Mouse (Mus musculus): ENCODE results near the gene Gm4312. TPM values are rescaled to one million over a fixed set of nuclear protein-coding genes. Genes with fewer than 3 reads are reported as not detected.

Gene Gm4312
- not detected in 2 replicates for polyA plus RNA-seq (2012; rRNA removed)

DNA sequence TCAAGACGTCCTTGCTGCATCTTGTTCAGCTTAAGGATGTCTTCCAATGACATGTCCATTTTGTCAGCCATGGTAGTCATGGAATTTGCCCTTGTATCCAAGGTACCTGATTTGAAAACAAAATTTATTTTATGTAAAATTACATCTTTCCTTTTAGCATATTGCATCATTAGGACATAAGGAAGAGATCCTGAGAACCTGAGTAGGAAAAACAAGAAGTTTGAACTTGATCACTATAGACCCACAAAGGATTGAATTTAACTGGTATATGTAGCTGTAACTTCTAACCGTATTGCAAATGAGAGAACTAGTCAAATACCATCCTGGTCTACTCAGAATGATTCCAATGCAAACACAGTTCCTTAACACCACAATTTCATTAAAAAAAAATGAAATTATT is at the start of gene Gm4312:
Gene Gm4312 (minus strand): TSS at position 101 of the 400 bp plus-strand sequence.

DNA sequence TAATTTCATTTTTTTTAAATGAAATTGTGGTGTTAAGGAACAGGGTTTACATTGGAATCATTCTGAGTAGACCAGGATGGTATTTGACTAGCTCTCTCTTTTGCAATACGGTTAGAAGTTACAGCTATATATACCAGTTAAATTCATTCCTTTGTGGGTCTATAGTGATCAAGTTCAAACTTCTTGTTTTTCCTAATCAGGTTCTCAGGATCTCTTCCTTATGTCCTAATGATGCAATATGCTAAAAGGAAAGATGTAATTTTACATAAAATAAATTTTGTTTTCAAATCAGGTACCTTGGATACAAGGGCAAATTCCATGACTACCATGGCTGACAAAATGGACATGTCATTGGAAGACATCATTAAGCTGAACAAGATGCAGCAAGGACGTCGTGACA is 21.3 kb downstream of the Gm4312 start, which contains the start of gene Gm4307:
Gene Gm4307 (plus strand): TSS at position 301 of the 400 bp plus-strand sequence.

DNA sequence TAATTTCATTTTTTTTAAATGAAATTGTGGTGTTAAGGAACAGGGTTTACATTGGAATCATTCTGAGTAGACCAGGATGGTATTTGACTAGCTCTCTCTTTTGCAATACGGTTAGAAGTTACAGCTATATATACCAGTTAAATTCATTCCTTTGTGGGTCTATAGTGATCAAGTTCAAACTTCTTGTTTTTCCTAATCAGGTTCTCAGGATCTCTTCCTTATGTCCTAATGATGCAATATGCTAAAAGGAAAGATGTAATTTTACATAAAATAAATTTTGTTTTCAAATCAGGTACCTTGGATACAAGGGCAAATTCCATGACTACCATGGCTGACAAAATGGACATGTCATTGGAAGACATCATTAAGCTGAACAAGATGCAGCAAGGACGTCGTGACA is 31.6 kb downstream of the Gm4312 start, which contains the start of gene Gm4305:
Gene Gm4305 (plus strand): TSS at position 301 of the 400 bp plus-strand sequence.

DNA sequence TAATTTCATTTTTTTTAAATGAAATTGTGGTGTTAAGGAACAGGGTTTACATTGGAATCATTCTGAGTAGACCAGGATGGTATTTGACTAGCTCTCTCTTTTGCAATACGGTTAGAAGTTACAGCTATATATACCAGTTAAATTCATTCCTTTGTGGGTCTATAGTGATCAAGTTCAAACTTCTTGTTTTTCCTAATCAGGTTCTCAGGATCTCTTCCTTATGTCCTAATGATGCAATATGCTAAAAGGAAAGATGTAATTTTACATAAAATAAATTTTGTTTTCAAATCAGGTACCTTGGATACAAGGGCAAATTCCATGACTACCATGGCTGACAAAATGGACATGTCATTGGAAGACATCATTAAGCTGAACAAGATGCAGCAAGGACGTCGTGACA is 36.7 kb downstream of the Gm4312 start, which contains the start of gene Gm4303:
Gene Gm4303 (plus strand): TSS at position 301 of the 400 bp plus-strand sequence.

DNA sequence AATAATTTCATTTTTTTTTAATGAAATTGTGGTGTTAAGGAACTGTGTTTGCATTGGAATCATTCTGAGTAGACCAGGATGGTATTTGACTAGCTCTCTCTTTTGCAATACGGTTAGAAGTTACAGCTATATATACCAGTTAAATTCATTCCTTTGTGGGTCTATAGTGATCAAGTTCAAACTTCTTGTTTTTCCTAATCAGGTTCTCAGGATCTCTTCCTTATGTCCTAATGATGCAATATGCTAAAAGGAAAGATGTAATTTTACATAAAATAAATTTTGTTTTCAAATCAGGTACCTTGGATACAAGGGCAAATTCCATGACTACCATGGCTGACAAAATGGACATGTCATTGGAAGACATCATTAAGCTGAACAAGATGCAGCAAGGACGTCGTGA is 41.8 kb downstream of the Gm4312 start, which contains the start of gene Gm4302:
Gene Gm4302 (plus strand): TSS at position 301 of the 400 bp plus-strand sequence.

DNA sequence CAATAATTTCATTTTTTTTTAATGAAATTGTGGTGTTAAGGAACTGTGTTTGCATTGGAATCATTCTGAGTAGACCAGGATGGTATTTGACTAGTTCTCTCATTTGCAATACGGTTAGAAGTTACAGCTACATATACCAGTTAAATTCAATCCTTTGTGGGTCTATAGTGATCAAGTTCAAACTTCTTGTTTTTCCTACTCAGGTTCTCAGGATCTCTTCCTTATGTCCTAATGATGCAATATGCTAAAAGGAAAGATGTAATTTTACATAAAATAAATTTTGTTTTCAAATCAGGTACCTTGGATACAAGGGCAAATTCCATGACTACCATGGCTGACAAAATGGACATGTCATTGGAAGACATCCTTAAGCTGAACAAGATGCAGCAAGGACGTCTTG is 47.0 kb downstream of the Gm4312 start, which contains the start of gene Gm4301:
Gene Gm4301 (plus strand): TSS at position 301 of the 400 bp plus-strand sequence.

Other genes starting within 250 kb of the Gm4312 start
- not detected in 2 replicates for gene Gm4301, start 46.9 kb downstream of the Gm4312 start, polyA plus RNA-seq (2012; rRNA removed)
- gene Gm4302, start 41.7 kb downstream of the Gm4312 start, polyA plus RNA-seq (2012; rRNA removed): not detected in 2 replicates
- not detected in 2 replicates for gene Gm4303, start 36.6 kb downstream of the Gm4312 start, polyA plus RNA-seq (2012; rRNA removed)
- not detected in 2 replicates for gene Gm4305, start 31.5 kb downstream of the Gm4312 start, polyA plus RNA-seq (2012; rRNA removed)
- not detected in 2 replicates for gene Gm4307, start 21.2 kb downstream of the Gm4312 start, polyA plus RNA-seq (2012; rRNA removed)
- gene Tmtc3, start 104.8 kb upstream of the Gm4312 start, polyA plus RNA-seq (2012; rRNA removed): 8.2 and 9.5 TPM in 2 replicates
- 5.5 and 6.4 TPM in 2 replicates for gene Cep290, start 105.0 kb upstream of the Gm4312 start, polyA plus RNA-seq (2012; rRNA removed)
- 20.8 and 27.4 TPM in 2 replicates for gene 4930430F08Rik, start 207.9 kb upstream of the Gm4312 start, polyA plus RNA-seq (2012; rRNA removed)
- gene 1700017N19Rik, start 207.9 kb upstream of the Gm4312 start, polyA plus RNA-seq (2012; rRNA removed): 0.05 TPM in 1 of 2 replicates, not detected in the other